Mouse (Mus musculus) left cerebral cortex, adult 11 months (tissue): ENCODE data around the gene Phc2.
"Not testable (repeated sequence)": the region's sequence is repeated elsewhere in the genome, so short reads cannot be mapped to it uniquely, and the experiment has no call there.

ENCODE experiments used
- DNase-seq: peaks from one replicate; pipeline ENCODE4 v3.0.0; 2022; ENCODE audit warnings: low spot score

Gene Phc2

GRCm38 (mm10) chr4:128654505-128655381 lies at the start of gene Phc2:
Gene Phc2 (plus strand): TSS chr4:128654702.
- peak; percentile 97 for DNase-seq

- DNase-seq, result no peak
These were observed 47.9 kb upstream of the Phc2 start for GRCm38 (mm10) chr4:128606586-128606985.

GRCm38 (mm10) chr4:128607661-128608060 lies 46.8 kb upstream of the Phc2 start:
- DNase-seq, result no peak

- DNase-seq, result no peak
These were observed 45.1 kb upstream of the Phc2 start for GRCm38 (mm10) chr4:128609276-128609924.

- peak; percentile 98 for DNase-seq
These were observed 44.5 kb upstream of the Phc2 start, which contains the start of gene Zscan20 for GRCm38 (mm10) chr4:128609925-128610402. Gene Zscan20 (minus strand): TSS chr4:128610098.

- DNase-seq, result no peak
These were observed 43.8 kb upstream of the Phc2 start for GRCm38 (mm10) chr4:128610706-128611105.

GRCm38 (mm10) chr4:128611726-128612125 lies 42.8 kb upstream of the Phc2 start:
- DNase-seq, result not testable (repeated sequence)

GRCm38 (mm10) chr4:128613326-128613725 lies 41.2 kb upstream of the Phc2 start:
- no peak for DNase-seq

- no peak for DNase-seq
These were observed 38.7 kb upstream of the Phc2 start for GRCm38 (mm10) chr4:128615761-128616160.

- no peak for DNase-seq
These were observed 37.0 kb upstream of the Phc2 start for GRCm38 (mm10) chr4:128617363-128618120.

GRCm38 (mm10) chr4:128618246-128618911 lies 36.1 kb upstream of the Phc2 start, which contains the start of gene Tlr12:
Gene Tlr12 (minus strand): TSS chr4:128618619.
- no peak for DNase-seq

GRCm38 (mm10) chr4:128618963-128619362 lies 35.5 kb upstream of the Phc2 start:
- DNase-seq, result no peak

GRCm38 (mm10) chr4:128620572-128620971 lies 33.9 kb upstream of the Phc2 start:
- DNase-seq, result no peak

- DNase-seq, result no peak
These were observed 33.4 kb upstream of the Phc2 start for GRCm38 (mm10) chr4:128621109-128621508.

- no peak for DNase-seq
These were observed 19.1 kb upstream of the Phc2 start for GRCm38 (mm10) chr4:128635451-128635850.

GRCm38 (mm10) chr4:128635894-128636585 lies 18.5 kb upstream of the Phc2 start:
- no peak for DNase-seq

- no peak for DNase-seq
These were observed 17.3 kb upstream of the Phc2 start for GRCm38 (mm10) chr4:128637250-128637649.

- no peak for DNase-seq
These were observed 16.1 kb upstream of the Phc2 start for GRCm38 (mm10) chr4:128638265-128638923.

- no peak for DNase-seq
These were observed 12.5 kb upstream of the Phc2 start for GRCm38 (mm10) chr4:128641766-128642717.
